Mouse (Mus musculus): ENCODE results near the gene Nosip. TPM values are rescaled to one million over a fixed set of nuclear protein-coding genes. Genes with fewer than 3 reads are reported as not detected.

Gene Nosip
- total and polyA plus RNA-seq, 2 experiments from 2014 or later: 74.3 to 76.4 TPM

DNA sequence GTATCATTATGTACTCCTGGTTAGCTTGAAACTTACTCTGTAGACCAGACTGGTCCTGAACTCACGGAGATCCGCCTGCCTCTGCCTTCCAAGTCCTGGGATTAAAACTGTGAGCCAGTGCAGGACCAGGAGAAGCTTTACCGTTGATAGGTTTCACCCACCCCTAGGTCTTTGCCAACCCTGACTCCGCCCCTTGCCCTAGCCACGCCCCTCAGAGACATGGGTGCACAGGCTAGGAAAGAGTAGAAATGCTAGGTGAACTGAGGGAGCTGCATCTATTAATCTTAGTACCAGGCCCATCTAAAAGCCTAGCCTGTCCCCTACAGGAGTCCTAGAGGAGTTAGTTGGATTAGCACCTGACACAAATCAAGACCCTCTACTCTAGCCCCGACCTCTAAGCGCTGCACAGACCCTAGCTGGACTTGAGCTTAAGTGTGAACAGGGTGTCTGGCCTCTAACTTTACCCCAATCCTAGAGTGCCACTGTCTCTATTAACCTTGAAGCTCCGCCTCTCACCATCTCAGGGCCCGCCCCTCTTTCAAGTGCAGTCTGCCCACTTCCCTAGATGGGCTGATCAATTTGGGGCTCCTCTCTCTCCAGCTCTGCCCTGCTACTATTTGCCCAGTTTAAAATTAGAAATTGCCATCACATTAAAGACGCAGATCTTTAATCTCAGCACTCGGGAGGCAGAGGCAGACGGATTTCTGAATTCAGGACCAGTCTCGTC, 28.2 kb downstream of the Nosip start:
- no peak overlapping the region for H3K9ac ChIP-seq
- H3K27me3 ChIP-seq (ENCODE audit: insufficient read depth, low read length): no peaks in the 10 kb centered on the region
- DNase-seq (no peak), ATAC-seq (no peak)
- H3K9me3 ChIP-seq (ENCODE audit: low read length): no peaks in the 10 kb centered on the region
- TF ChIP-seq CTCF (IDR thresholded peaks at IDR 0.05; ENCODE audit: low read depth): no peak
- H3K4me2 ChIP-seq (ENCODE audit: low read depth): peak overlapping the region; percentile 62; the same call in 1 of the 2 replicates
- no peak overlapping the region for H3K4me3 ChIP-seq (ENCODE audit: low read depth, low read length)
- 0 out of 2 replicates have a peak, but pooled peaks cover 6% of the 10 kb centered on the region for H3K36me3 ChIP-seq (ENCODE audit: insufficient read depth)
- H3K27ac ChIP-seq (ENCODE audit: low read depth, low read length): no peak overlapping the region
- WGBS: 82% methylated on average over 13 of the region's 13 CpGs
- H3K4me1 ChIP-seq (ENCODE audit: insufficient read depth): no peaks in the 10 kb centered on the region

DNA sequence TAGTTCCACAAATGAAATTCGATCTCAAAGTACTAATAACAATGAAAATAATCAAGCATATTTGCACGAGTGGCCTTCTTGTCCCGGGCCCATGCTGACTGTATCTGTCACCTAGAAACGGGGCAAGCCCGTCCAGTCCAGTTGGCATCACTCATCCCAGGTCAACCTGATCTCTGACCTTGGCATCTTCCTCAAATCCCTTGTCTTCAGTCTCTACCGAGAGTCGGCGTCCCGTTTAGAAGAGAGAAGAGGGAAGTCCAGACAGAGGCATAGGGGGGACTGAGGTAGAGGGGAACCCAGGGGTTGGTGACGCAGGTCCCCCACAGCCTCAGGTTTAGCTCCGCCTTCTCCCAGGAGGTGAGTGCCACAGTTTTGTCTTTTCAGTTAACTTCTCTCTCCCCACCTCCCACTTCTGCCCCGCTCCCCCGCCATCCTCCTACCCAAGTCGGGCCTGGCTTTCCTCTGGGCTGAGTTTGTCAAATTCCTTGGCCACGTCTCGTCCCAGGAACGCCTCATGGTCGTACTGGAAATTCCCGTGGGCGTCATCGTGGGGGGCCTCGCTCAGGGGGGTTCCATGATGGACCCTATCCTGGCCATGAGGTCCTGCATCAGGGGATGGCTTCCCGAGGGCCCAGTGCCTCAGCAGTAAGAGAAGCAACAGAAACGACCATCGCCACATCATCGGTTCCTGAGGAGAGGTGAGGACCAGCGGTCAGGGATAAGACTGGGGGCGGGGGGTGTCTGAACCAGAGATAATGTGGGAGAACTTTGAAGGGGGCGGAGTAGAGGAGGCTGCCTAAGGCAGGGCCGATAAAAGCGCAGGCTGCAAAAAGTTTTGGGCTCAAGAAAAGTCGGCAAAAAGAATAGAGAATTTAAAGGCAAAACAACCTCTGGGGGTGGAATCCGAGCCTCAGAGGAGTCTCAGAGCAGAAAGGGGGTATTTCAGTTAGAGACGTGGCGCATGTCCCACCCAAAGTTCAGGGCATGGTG, 29.1 kb downstream of the Nosip start:
- WGBS: 15% methylated on average over 35 of the region's 35 CpGs
- no peaks in the 10 kb centered on the region for H3K9me3 ChIP-seq (ENCODE audit: low read length)
- peak overlapping the region; percentile 62 for H3K4me2 ChIP-seq (ENCODE audit: low read depth)
- H3K36me3 ChIP-seq (ENCODE audit: insufficient read depth): 0 out of 2 replicates have a peak, but pooled peaks cover 6% of the 10 kb centered on the region
- peak overlapping the region; percentile 25; the same call in 1 of the 2 replicates for H3K9ac ChIP-seq
- H3K27me3 ChIP-seq (ENCODE audit: insufficient read depth, low read length): no peaks in the 10 kb centered on the region
- no peak for DNase-seq
- peak; percentile 23 for ATAC-seq
- H3K27ac ChIP-seq (ENCODE audit: low read depth, low read length): no peak overlapping the region
- H3K4me1 ChIP-seq (ENCODE audit: insufficient read depth): no peaks in the 10 kb centered on the region
- H3K4me3 ChIP-seq (ENCODE audit: low read depth, low read length): peak overlapping the region; percentile 38
- TF ChIP-seq CTCF (IDR thresholded peaks at IDR 0.05; ENCODE audit: low read depth): no peak

DNA sequence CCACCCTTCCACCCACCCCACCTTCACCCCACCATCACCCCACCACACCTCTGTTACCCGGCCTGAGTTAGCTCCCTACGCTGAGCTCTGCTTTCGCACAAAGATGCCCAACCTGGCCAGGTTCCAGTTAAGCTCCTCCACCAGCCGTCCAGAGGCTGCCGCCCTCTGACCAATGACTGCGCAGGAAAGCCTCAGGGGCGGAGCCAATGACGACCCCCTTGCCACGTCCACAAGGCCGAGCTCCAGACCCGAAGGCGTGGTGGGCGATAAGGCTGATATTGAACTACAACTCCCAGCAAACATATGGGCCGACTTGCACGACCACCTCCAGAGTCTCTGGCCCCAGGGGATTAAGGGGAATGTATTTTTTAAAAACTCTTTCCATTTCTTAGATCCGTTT, 29.8 kb downstream of the Nosip start, which contains the start of gene Rcn3:
TSS of gene Rcn3 (minus strand) at position 174 of the 400 bp plus-strand sequence.
- Histone ChIP-seq H3K9ac (peak within 1 kb of the TSS; percentile 25; the same call in 1 of the 2 replicates), H3K9me3 (ENCODE audit: low read length) (no peaks in the 10 kb centered on the region), H3K27me3 (ENCODE audit: insufficient read depth, low read length) (no peaks in the 10 kb centered on the region), H3K4me3 (ENCODE audit: low read depth, low read length) (peak within 1 kb of the TSS; percentile 38), H3K4me1 (ENCODE audit: insufficient read depth) (no peaks in the 10 kb centered on the region), H3K27ac (ENCODE audit: low read depth, low read length) (no peak within 1 kb of the TSS), H3K36me3 (ENCODE audit: insufficient read depth) (no peaks in the 10 kb centered on the region), H3K4me2 (ENCODE audit: low read depth) (peak within 1 kb of the TSS; percentile 62)
- DNase-seq (peak; percentile 85), ATAC-seq (peak; percentile 95)
- TF ChIP-seq CTCF (IDR thresholded peaks at IDR 0.05; ENCODE audit: low read depth): no peak
- WGBS: under 1% methylated on average over 16 of the region's 16 CpGs

DNA sequence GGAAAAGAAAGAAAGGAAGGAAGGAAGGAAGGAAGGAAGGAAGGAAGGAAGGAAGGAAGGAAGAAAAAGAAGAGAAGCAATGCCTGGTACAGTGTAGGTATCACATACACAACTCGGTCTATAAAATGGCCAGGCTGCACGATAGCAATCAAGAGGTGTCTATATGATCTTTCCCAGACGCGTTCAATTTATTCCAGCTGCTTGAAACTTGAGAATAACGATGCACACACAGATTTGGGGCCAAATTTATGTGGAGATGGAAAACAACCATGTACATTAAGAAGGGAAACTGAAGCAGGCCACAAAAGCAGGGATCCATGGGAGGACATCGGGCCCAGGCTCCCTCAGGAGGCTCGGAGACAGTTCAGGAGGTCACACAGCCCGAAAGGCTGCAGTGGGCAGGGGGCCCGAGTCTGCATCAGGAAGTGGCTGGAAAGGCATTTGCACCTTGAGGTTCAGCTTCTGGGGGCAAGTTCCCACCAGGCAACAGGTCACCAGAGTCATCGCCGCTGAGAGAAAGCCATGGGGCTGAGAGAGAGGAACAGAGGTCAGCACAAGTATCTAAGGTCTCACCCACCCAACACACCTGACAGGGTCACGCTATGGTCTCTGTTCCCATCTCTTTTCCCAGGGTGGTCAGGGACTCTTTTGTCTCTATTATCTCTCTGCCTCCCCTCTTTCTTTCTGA, 30.7 kb downstream of the Nosip start:
- Histone ChIP-seq H3K4me1 (ENCODE audit: insufficient read depth) (no peaks in the 10 kb centered on the region), H3K4me2 (ENCODE audit: low read depth) (no peak overlapping the region), H3K36me3 (ENCODE audit: insufficient read depth) (no peaks in the 10 kb centered on the region), H3K9ac (no peak overlapping the region), H3K9me3 (ENCODE audit: low read length) (no peaks in the 10 kb centered on the region), H3K4me3 (ENCODE audit: low read depth, low read length) (no peak overlapping the region), H3K27me3 (ENCODE audit: insufficient read depth, low read length) (no peaks in the 10 kb centered on the region), H3K27ac (ENCODE audit: low read depth, low read length) (no peak overlapping the region)
- WGBS: 78% methylated on average over 12 of the region's 12 CpGs
- DNase-seq: no peak
- no peak for ATAC-seq
- TF ChIP-seq CTCF (IDR thresholded peaks at IDR 0.05; ENCODE audit: low read depth): no peak

DNA sequence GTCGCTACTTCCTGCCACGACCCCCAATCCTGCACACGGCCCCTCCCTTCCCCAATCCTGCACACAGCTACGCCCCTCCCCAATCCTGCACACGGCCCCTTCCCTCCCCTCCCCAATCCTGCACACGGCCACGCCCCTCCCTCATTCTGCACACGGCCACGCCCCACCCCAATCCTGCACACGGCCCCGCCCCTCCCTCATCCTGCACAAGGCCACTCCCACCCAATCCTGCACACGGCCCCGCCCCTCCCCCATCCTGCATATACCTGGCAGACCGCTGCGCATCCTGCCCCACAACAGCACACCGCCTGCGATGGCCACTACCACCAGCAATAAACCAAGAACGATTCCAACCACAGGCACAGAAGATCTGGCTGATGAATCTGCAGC, 31.3 kb downstream of the Nosip start:
- no peaks in the 10 kb centered on the region for H3K9me3 ChIP-seq (ENCODE audit: low read length)
- H3K4me3 ChIP-seq (ENCODE audit: low read depth, low read length): no peak overlapping the region
- no peak overlapping the region for H3K9ac ChIP-seq
- no peak overlapping the region for H3K4me2 ChIP-seq (ENCODE audit: low read depth)
- H3K36me3 ChIP-seq (ENCODE audit: insufficient read depth): no peaks in the 10 kb centered on the region
- DNase-seq: no peak
- H3K4me1 ChIP-seq (ENCODE audit: insufficient read depth): no peaks in the 10 kb centered on the region
- 32% methylated on average over 18 of the region's 18 CpGs for WGBS
- H3K27me3 ChIP-seq (ENCODE audit: insufficient read depth, low read length): no peaks in the 10 kb centered on the region
- H3K27ac ChIP-seq (ENCODE audit: low read depth, low read length): no peak overlapping the region
- no peak for ATAC-seq
- TF ChIP-seq CTCF (IDR thresholded peaks at IDR 0.05; ENCODE audit: low read depth): no peak

DNA sequence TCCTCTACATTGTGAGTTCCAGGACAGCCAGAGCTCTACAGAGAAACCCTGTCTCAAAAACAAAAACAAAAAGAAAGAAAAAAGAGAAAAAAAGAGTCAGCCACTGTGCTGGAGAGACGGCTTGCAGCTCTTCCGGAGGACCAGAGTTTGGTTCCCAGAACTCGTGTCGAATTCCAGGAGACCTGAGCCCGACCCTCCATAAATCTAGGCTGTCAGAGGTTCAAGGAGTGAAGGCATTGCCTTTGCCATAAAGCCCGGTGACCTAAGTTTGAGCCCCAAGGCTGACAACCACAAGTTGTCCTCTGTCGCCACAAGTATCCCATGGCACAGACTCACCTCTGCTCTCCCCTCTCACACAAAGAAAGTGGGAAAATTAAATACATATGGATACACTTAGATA, 31.9 kb downstream of the Nosip start:
- DNase-seq (no peak), ATAC-seq (no peak)
- Histone ChIP-seq H3K4me2 (ENCODE audit: low read depth) (no peak overlapping the region), H3K36me3 (ENCODE audit: insufficient read depth) (no peaks in the 10 kb centered on the region), H3K27me3 (ENCODE audit: insufficient read depth, low read length) (no peaks in the 10 kb centered on the region), H3K4me3 (ENCODE audit: low read depth, low read length) (no peak overlapping the region), H3K9me3 (ENCODE audit: low read length) (no peaks in the 10 kb centered on the region), H3K27ac (ENCODE audit: low read depth, low read length) (no peak overlapping the region), H3K4me1 (ENCODE audit: insufficient read depth) (no peaks in the 10 kb centered on the region), H3K9ac (no peak overlapping the region)
- TF ChIP-seq CTCF (IDR thresholded peaks at IDR 0.05; ENCODE audit: low read depth): no peak
- WGBS: 74% methylated on average over 7 of the region's 7 CpGs
